Mouse (Mus musculus) forebrain, embryonic 12.5 days (tissue): Measurements from ENCODE around the gene Il22ra2. TPM values are rescaled to one million over a fixed set of nuclear protein-coding genes. Genes with fewer than 3 reads are reported as not detected.

Source experiments
- ATAC-seq: fragments of 200-750 bp; cut with Nextera tagmentation; 2 replicates; pipeline ENCODE4 v1.8.0; 2017; ENCODE audit warnings: moderate TSS enrichment; ENCODE audit not compliant: low FRiP score
- H3K27ac ChIP-seq: fragments of 300-500 bp; sonication (generic); 2 replicates; pipeline ENCODE4 v1.5.1; 2016; ENCODE audit warnings: mild to moderate bottlenecking
- H3K27me3 ChIP-seq: fragments of 300-500 bp; sonication (generic); 2 replicates; pipeline ENCODE4 v1.6.1; 2016; ENCODE audit warnings: mild to moderate bottlenecking
- H3K36me3 ChIP-seq: fragments of 300-500 bp; sonication (generic); replicated peaks from 2 replicates; pipeline ENCODE4 v1.6.1; 2016; ENCODE audit warnings: mild to moderate bottlenecking
- H3K4me1 ChIP-seq: fragments of 300-500 bp; sonication (generic); 2 replicates; pipeline ENCODE4 v1.6.1; 2016
- H3K4me2 ChIP-seq: fragments of 300-500 bp; sonication (generic); 2 replicates; pipeline ENCODE4 v1.6.1; 2016; ENCODE audit warnings: mild to moderate bottlenecking, moderate library complexity
- H3K4me3 ChIP-seq: fragments of 300-500 bp; sonication (generic); replicated peaks from 2 replicates; pipeline ENCODE4 v1.5.1; 2016; ENCODE audit warnings: mild to moderate bottlenecking
- H3K9ac ChIP-seq: fragments of 300-500 bp; sonication (generic); 2 replicates; pipeline ENCODE4 v1.6.1; 2016; ENCODE audit warnings: mild to moderate bottlenecking
- H3K9me3 ChIP-seq: fragments of 300-500 bp; sonication (generic); 2 replicates; pipeline ENCODE4 v1.6.1; 2016
- WGBS: fragments of 180-500 bp; shearing (Covaris S2); methylation state at CpG from one replicate; pipeline ENCODE4 v1.1.7; 2016; 5-methylcytosine and 5-hydroxymethylcytosine counted together
- polyA plus RNA-seq: library from polyadenylated mRNA; unstranded; fragments of >200 nt; fragmentation: Nextera tagmentation; extraction: Ambion mirVana; gene quantifications from 2 replicates; pipeline ENCODE4 v1.2.1, GENCODE M21; 2016

Il22ra2 gene
- polyA plus RNA-seq, 1 experiment from 2014 or later: not detected

- H3K4me1 ChIP-seq: no peaks in the 10 kb centered on the region
- H3K36me3 ChIP-seq: no peaks in the 10 kb centered on the region
- H3K4me2 ChIP-seq: no peak overlapping the region
- H3K27me3 ChIP-seq: no peaks in the 10 kb centered on the region
- H3K4me3 ChIP-seq: no peak overlapping the region
- H3K9ac ChIP-seq: no peak overlapping the region
- ATAC-seq: no peak
- no peaks in the 10 kb centered on the region for H3K9me3 ChIP-seq
- no peak overlapping the region for H3K27ac ChIP-seq
Observed at GRCm38 (mm10) chr10:19672015-19672414, 50.2 kb downstream of the Il22ra2 start.

- Histone ChIP-seq H3K36me3 (no peaks in the 10 kb centered on the region), H3K9ac (no peak overlapping the region), H3K27me3 (no peaks in the 10 kb centered on the region), H3K9me3 (no peaks in the 10 kb centered on the region), H3K4me1 (no peaks in the 10 kb centered on the region), H3K4me3 (no peak overlapping the region), H3K27ac (no peak overlapping the region), H3K4me2 (no peak overlapping the region)
- no peak for ATAC-seq
- WGBS: 93% methylated on average over 1 of the region's 1 CpGs
Observed at GRCm38 (mm10) chr10:19673146-19673545, 51.3 kb downstream of the Il22ra2 start.

Other genes starting within 250 kb of the Il22ra2 start
- 18.7 and 20.5 TPM in 2 replicates for gene Ifngr1, start 30.0 kb upstream of the Il22ra2 start, polyA plus RNA-seq
- gene Il20ra, start 90.6 kb downstream of the Il22ra2 start, polyA plus RNA-seq: not detected in 2 replicates
- 0.28 and 0.43 TPM in 2 replicates for gene Slc35d3, start 229.5 kb downstream of the Il22ra2 start, polyA plus RNA-seq